Mouse (Mus musculus): ENCODE results near the gene Rspo3.

DNA sequence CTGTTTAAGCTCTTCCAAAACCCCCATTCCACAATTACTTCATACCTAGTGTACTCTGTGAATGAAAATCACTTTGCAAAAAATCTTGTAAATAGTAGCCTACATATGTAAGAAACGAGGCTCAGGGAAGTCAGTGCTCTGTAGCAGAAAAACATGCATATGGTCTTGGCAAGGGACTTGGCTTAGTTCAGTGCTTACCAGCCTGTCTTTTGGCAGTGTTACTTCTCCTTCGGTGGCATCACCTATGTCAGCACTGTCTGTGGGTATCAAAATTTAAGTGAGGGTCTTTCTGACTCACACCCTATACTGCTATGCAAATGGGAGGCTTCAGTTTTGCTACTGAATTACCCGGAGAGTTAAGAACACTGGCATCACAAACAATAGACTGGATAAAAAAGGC, 46.3 kb upstream of the Rspo3 start:
- TF ChIP-seq CTCF (IDR thresholded peaks at IDR 0.05; ENCODE audit: extremely low read depth, insufficient read length, insufficient replicate concordance, low read depth, low read length), result no peak
- no peak for TF ChIP-seq POLR2A (IDR thresholded peaks at IDR 0.05; ENCODE audit: low read depth, low read length)

All from small intestine, adult 2 months (tissue).